ENCODE assay signal across 12 mouse cellular contexts in the genomic region with DNA sequence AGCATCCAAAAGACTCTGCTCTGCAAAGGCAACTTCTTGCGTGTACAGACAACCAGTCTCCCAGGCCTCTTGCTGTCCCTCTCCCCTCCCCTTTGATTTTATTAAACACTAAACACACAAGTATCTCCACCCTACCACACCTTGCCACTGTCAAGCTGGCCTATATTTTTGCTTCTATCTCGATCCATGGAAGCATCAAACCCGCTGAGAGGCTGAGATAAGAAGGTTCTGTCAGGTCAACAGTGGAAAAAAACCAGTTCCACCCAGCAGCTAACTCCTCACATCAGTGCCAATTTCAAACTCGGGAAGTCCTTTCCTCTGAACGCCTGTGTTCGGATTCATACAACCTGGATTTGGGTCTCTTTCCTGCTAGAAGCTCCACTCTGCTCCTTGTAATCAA. TPM values are rescaled to one million over a fixed set of nuclear protein-coding genes. Genes with fewer than 3 reads are reported as not detected.
DNase-seq lines count a peak whose midpoint lies in the region; ATAC-seq and TF ChIP-seq lines count a peak whose summit lies in the region.
"Had no signal": no experiment of that assay in that cellular context is flagged by ENCODE, and none has a peak within 500 bp of the region (broad histone marks: within the 10 kb centered on the region; RNA-seq: fewer than 3 reads in every experiment).

No protein-coding gene starts in this region.

- H3K9me3 ChIP-seq in hindbrain, embryonic 12.5 days (replicated peaks), result no peaks in the 10 kb centered on the region
- no peaks in the 10 kb centered on the region for H3K9me3 ChIP-seq in hindbrain, postnatal 0 days (ENCODE audit: low read length)
- no peaks in the 10 kb centered on the region for H3K9me3 ChIP-seq in limb, embryonic 10.5 days (replicated peaks)
- H3K9me3 ChIP-seq: midbrain, embryonic 15.5 days; neural tube, embryonic 12.5 days had no signal

- no peak for ATAC-seq in hindbrain, embryonic 12.5 days (ENCODE audit: low FRiP score)
- no peak for ATAC-seq in hindbrain, postnatal 0 days
- ATAC-seq: forebrain, postnatal 0 days; midbrain, embryonic 15.5 days had no signal

- 0 out of 2 replicates have a peak overlapping the region, but pooled peaks have one; percentile 18 for H3K9ac ChIP-seq in hindbrain, embryonic 12.5 days
- H3K9ac ChIP-seq in hindbrain, postnatal 0 days (replicated peaks; ENCODE audit: low read length), result no peak overlapping the region
- H3K9ac ChIP-seq: forebrain, postnatal 0 days; midbrain, embryonic 15.5 days; neural tube, embryonic 12.5 days had no signal

- no peak overlapping the region for H3K27ac ChIP-seq in hindbrain, embryonic 12.5 days
- H3K27ac ChIP-seq in hindbrain, postnatal 0 days, result no peak overlapping the region
- peak overlapping the region; percentile 92 for H3K27ac ChIP-seq in small intestine, adult 2 months (ENCODE audit: insufficient read depth, low read depth, low read length)
- H3K27ac ChIP-seq in limb, embryonic 10.5 days, result no peak overlapping the region
- H3K27ac ChIP-seq: midbrain, embryonic 15.5 days; neural tube, embryonic 12.5 days had no signal

- no peak for TF ChIP-seq CTCF in hindbrain, postnatal 0 days (IDR thresholded peaks at IDR 0.05; ENCODE audit: low read depth)
- no peak for TF ChIP-seq CTCF in small intestine, adult 2 months (IDR thresholded peaks at IDR 0.05; ENCODE audit: extremely low read depth, insufficient read length, insufficient replicate concordance, low read depth, low read length)

- no peak for TF ChIP-seq POLR2A in small intestine, adult 2 months (IDR thresholded peaks at IDR 0.05; ENCODE audit: low read depth, low read length)

- H3K27me3 ChIP-seq in hindbrain, embryonic 12.5 days, result no peaks in the 10 kb centered on the region
- H3K27me3 ChIP-seq in hindbrain, postnatal 0 days (ENCODE audit: insufficient read depth, low read length), result no peaks in the 10 kb centered on the region
- no peaks in the 10 kb centered on the region for H3K27me3 ChIP-seq in small intestine, adult 2 months (ENCODE audit: control insufficient read depth, insufficient read depth, low read length)
- H3K27me3 ChIP-seq in limb, embryonic 10.5 days (ENCODE audit: low read depth, poor library complexity, severe bottlenecking), result no peaks in the 10 kb centered on the region
- H3K27me3 ChIP-seq: midbrain, embryonic 15.5 days; neural tube, embryonic 12.5 days had no signal

- no peak overlapping the region for H3K4me3 ChIP-seq in hindbrain, embryonic 12.5 days
- H3K4me3 ChIP-seq in hindbrain, postnatal 0 days (ENCODE audit: low read length), result no peak overlapping the region
- H3K4me3 ChIP-seq in small intestine, adult 2 months (ENCODE audit: low read depth, low read length), result no peak overlapping the region
- H3K4me3 ChIP-seq in limb, embryonic 10.5 days, result no peak overlapping the region
- H3K4me3 ChIP-seq: midbrain, embryonic 15.5 days; neural tube, embryonic 12.5 days had no signal

- no peak overlapping the region for H3K4me2 ChIP-seq in hindbrain, embryonic 12.5 days (replicated peaks)
- H3K4me2 ChIP-seq in hindbrain, postnatal 0 days (ENCODE audit: low read depth, low read length), result no peak overlapping the region
- H3K4me2 ChIP-seq: midbrain, embryonic 15.5 days; neural tube, embryonic 12.5 days had no signal

- H3K36me3 ChIP-seq in hindbrain, embryonic 12.5 days, result 0 out of 2 replicates have a peak, but pooled peaks cover 3% of the 10 kb centered on the region
- H3K36me3 ChIP-seq in hindbrain, postnatal 0 days (ENCODE audit: insufficient read depth, low read length), result no peaks in the 10 kb centered on the region
- H3K36me3 ChIP-seq in small intestine, adult 2 months (ENCODE audit: control insufficient read depth, insufficient read depth, low read length), result no peaks in the 10 kb centered on the region
- H3K36me3 ChIP-seq in limb, embryonic 10.5 days, result peaks cover 23% of the 10 kb centered on the region
- H3K36me3 ChIP-seq: midbrain, embryonic 15.5 days; neural tube, embryonic 12.5 days had no signal

- DNase-seq in hindbrain, postnatal 0 days (ENCODE audit: low spot score), result no peak
- peak; percentile 75 for DNase-seq in c-Kit-positive CD71-positive TER-119-negative erythroid progenitor cells, embryonic 14.5 days (ENCODE audit: low read depth)
- peak; percentile 52 for DNase-seq in liver
- DNase-seq in limb, embryonic 10.5 days (ENCODE audit: low spot score), result no peak
- no peak for DNase-seq in thymus, postnatal 36 days
- DNase-seq: adrenal gland, postnatal 10 days; cerebellum, adult 8-10 months; forebrain, postnatal 0 days had no signal

- 94% methylated on average over 6 of the region's 6 CpGs for WGBS in hindbrain, embryonic 12.5 days
- 90% methylated on average over 6 of the region's 6 CpGs for WGBS in hindbrain, postnatal 0 days
- 32% methylated on average over 6 of the region's 6 CpGs for WGBS in small intestine, adult 2 months
- WGBS in limb, embryonic 10.5 days, result 89% methylated on average over 6 of the region's 6 CpGs

- peaks cover 15% of the 10 kb centered on the region for H3K4me1 ChIP-seq in hindbrain, embryonic 12.5 days
- H3K4me1 ChIP-seq in hindbrain, postnatal 0 days (ENCODE audit: insufficient read depth, low read length), result no peaks in the 10 kb centered on the region
- peaks cover 33% of the 10 kb centered on the region; the same call in 1 of the 2 replicates for H3K4me1 ChIP-seq in small intestine, adult 2 months (ENCODE audit: control insufficient read depth, insufficient read depth, insufficient read length, low read length)
- peaks cover 18% of the 10 kb centered on the region for H3K4me1 ChIP-seq in limb, embryonic 10.5 days

RNA-seq across cellular contexts. Expression of a gene that starts 11.5 kb away (rescaled TPM):
- polyA plus RNA-seq in hindbrain, embryonic 12.5 days (2016; fragmentation: Nextera tagmentation; extraction: Ambion mirVana), result 21.2 and 22.4 TPM in 2 replicates
- 18.7 and 27.0 TPM in 2 replicates for total RNA-seq in hindbrain, postnatal 0 days (2014; rRNA removed)
- polyA plus RNA-seq in hindbrain, postnatal 0 days (2015; fragmentation: Nextera tagmentation; extraction: Ambion mirVana), result 16.4 and 17.5 TPM in 2 replicates
- 6.1 and 11.6 TPM in 2 replicates for polyA plus RNA-seq in small intestine, adult 2 months (2012; rRNA removed)
- 18.6 and 22.9 TPM in 2 replicates for polyA plus RNA-seq in limb, embryonic 10.5 days (2016; fragmentation: Nextera tagmentation; extraction: Ambion mirVana)

RNA-seq across cellular contexts. Expression of a gene that starts 27.5 kb away (rescaled TPM):
- 0.10 and 0.22 TPM in 2 replicates for polyA plus RNA-seq in hindbrain, embryonic 12.5 days (2016; fragmentation: Nextera tagmentation; extraction: Ambion mirVana)
- 0.40 and 1.4 TPM in 2 replicates for total RNA-seq in hindbrain, postnatal 0 days (2014; rRNA removed)
- 0.36 and 0.39 TPM in 2 replicates for polyA plus RNA-seq in hindbrain, postnatal 0 days (2015; fragmentation: Nextera tagmentation; extraction: Ambion mirVana)
- polyA plus RNA-seq in small intestine, adult 2 months (2012; rRNA removed), result 0.35 and 0.43 TPM in 2 replicates
- 0.23 and 0.48 TPM in 2 replicates for polyA plus RNA-seq in limb, embryonic 10.5 days (2016; fragmentation: Nextera tagmentation; extraction: Ambion mirVana)

RNA-seq across cellular contexts. Expression of a gene that starts 31.9 kb away (rescaled TPM):
- polyA plus RNA-seq in hindbrain, embryonic 12.5 days (2016; fragmentation: Nextera tagmentation; extraction: Ambion mirVana), result 7.6 and 8.0 TPM in 2 replicates
- total RNA-seq in hindbrain, postnatal 0 days (2014; rRNA removed), result 0.97 and 5.2 TPM in 2 replicates
- 2.9 and 3.7 TPM in 2 replicates for polyA plus RNA-seq in hindbrain, postnatal 0 days (2015; fragmentation: Nextera tagmentation; extraction: Ambion mirVana)
- 86.6 and 155 TPM in 2 replicates for polyA plus RNA-seq in small intestine, adult 2 months (2012; rRNA removed)
- polyA plus RNA-seq in limb, embryonic 10.5 days (2016; fragmentation: Nextera tagmentation; extraction: Ambion mirVana), result 8.0 and 9.7 TPM in 2 replicates

RNA-seq across cellular contexts. Expression of a gene that starts 44.0 kb away (rescaled TPM):
- polyA plus RNA-seq in hindbrain, embryonic 12.5 days (2016; fragmentation: Nextera tagmentation; extraction: Ambion mirVana), result 8.3 and 10.8 TPM in 2 replicates
- 3.4 and 4.1 TPM in 2 replicates for total RNA-seq in hindbrain, postnatal 0 days (2014; rRNA removed)
- 4.1 and 5.3 TPM in 2 replicates for polyA plus RNA-seq in hindbrain, postnatal 0 days (2015; fragmentation: Nextera tagmentation; extraction: Ambion mirVana)
- polyA plus RNA-seq in small intestine, adult 2 months (2012; rRNA removed), result 19.1 and 29.0 TPM in 2 replicates
- polyA plus RNA-seq in limb, embryonic 10.5 days (2016; fragmentation: Nextera tagmentation; extraction: Ambion mirVana), result 12.6 and 14.8 TPM in 2 replicates

RNA-seq across cellular contexts. Expression of a gene that starts 44.1 kb away (rescaled TPM):
- 32.4 and 34.3 TPM in 2 replicates for polyA plus RNA-seq in hindbrain, embryonic 12.5 days (2016; fragmentation: Nextera tagmentation; extraction: Ambion mirVana)
- 9.6 and 10.4 TPM in 2 replicates for total RNA-seq in hindbrain, postnatal 0 days (2014; rRNA removed)
- 12.3 and 14.6 TPM in 2 replicates for polyA plus RNA-seq in hindbrain, postnatal 0 days (2015; fragmentation: Nextera tagmentation; extraction: Ambion mirVana)
- polyA plus RNA-seq in small intestine, adult 2 months (2012; rRNA removed), result 38.4 and 54.1 TPM in 2 replicates
- 25.9 and 32.2 TPM in 2 replicates for polyA plus RNA-seq in limb, embryonic 10.5 days (2016; fragmentation: Nextera tagmentation; extraction: Ambion mirVana)

Comparison
In these comparisons a context has a peak if more than half of its experiments do, and no peak if none do; other contexts are left out.
1. DNase-seq: peak in c-Kit-positive CD71-positive TER-119-negative erythroid progenitor cells, embryonic 14.5 days (single experiment) and liver (single experiment); none in hindbrain, postnatal 0 days (single experiment), limb, embryonic 10.5 days (single experiment) and thymus, postnatal 36 days (0 of 2).